24 mouse cellular contexts compared by ENCODE assay signal in the genomic region with DNA sequence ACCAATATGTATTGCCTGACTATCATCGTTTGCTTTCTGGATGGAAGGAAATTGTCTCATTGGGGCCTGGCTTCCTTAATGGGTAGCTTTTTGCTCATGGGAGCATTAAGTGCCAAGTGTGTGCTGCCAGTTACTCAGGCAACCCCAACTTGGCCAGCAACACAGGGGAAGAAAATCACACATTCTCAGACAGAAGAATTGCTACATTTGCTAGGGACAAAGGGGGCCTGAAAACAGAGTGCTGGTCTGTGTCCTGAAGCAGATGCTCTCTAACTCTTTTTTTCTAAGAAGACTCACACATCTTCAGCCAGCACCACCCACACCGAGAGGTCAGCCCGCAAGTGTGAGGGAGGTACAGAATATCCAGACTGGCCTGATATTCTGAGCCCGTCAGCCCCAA. TPM values are rescaled to one million over a fixed set of nuclear protein-coding genes. Genes with fewer than 3 reads are reported as not detected.
DNase-seq lines count a peak whose midpoint lies in the region; ATAC-seq lines count a peak whose summit lies in the region.
"Had no signal": no experiment of that assay in that cellular context is flagged by ENCODE, and none has a peak within 500 bp of the region (broad histone marks: within the 10 kb centered on the region; RNA-seq: fewer than 3 reads in every experiment).

No protein-coding gene starts in this region.

- no peaks in the 10 kb centered on the region; the same call in 1 of the 2 replicates for H3K4me1 ChIP-seq in intestine, embryonic 14.5 days (replicated peaks; ENCODE audit: control insufficient read depth, insufficient read depth, low read length)
- H3K4me1 ChIP-seq in intestine, embryonic 15.5 days (replicated peaks) = no peaks in the 10 kb centered on the region
- H3K4me1 ChIP-seq in forebrain, embryonic 12.5 days = peaks cover 18% of the 10 kb centered on the region
- H3K4me1 ChIP-seq in hindbrain, embryonic 15.5 days (replicated peaks) = peaks cover 24% of the 10 kb centered on the region
- peaks cover 28% of the 10 kb centered on the region for H3K4me1 ChIP-seq in neural tube, embryonic 13.5 days (replicated peaks)

- no peak overlapping the region for H3K9ac ChIP-seq in intestine, embryonic 14.5 days (ENCODE audit: low read length)
- H3K9ac ChIP-seq in intestine, embryonic 15.5 days = no peak overlapping the region
- no peak overlapping the region for H3K9ac ChIP-seq in forebrain, embryonic 12.5 days
- no peak overlapping the region for H3K9ac ChIP-seq in hindbrain, embryonic 15.5 days
- H3K9ac ChIP-seq in neural tube, embryonic 13.5 days = no peak overlapping the region
- H3K9ac ChIP-seq: heart, embryonic 12.5 days; limb, embryonic 15.5 days had no signal

- DNase-seq in intestine, embryonic 14.5 days (ENCODE audit: low spot score) = no peak
- no peak for DNase-seq in right cerebral cortex, postnatal 25 days
- no peak for DNase-seq in kidney, postnatal 36 days
- DNase-seq: adrenal gland, postnatal 25 days; cerebellum, postnatal 14 days; heart, postnatal 36 days; kidney, adult 8-10 months; kidney, postnatal 4 days; right cerebral cortex, postnatal 14 days; thymus, postnatal 25 days had no signal

- 77% methylated on average over 4 of the region's 4 CpGs for WGBS in intestine, embryonic 14.5 days
- 83% methylated on average over 4 of the region's 4 CpGs for WGBS in intestine, embryonic 15.5 days
- WGBS in forebrain, embryonic 12.5 days = 76% methylated on average over 4 of the region's 4 CpGs
- 52% methylated on average over 4 of the region's 4 CpGs for WGBS in hindbrain, embryonic 15.5 days
- WGBS in neural tube, embryonic 13.5 days = 62% methylated on average over 4 of the region's 4 CpGs

- no peaks in the 10 kb centered on the region for H3K36me3 ChIP-seq in intestine, embryonic 14.5 days (ENCODE audit: control insufficient read depth, insufficient read depth, low read length)
- H3K36me3 ChIP-seq in intestine, embryonic 15.5 days = no peaks in the 10 kb centered on the region
- no peaks in the 10 kb centered on the region for H3K36me3 ChIP-seq in forebrain, embryonic 12.5 days (replicated peaks)
- H3K36me3 ChIP-seq in hindbrain, embryonic 15.5 days = no peaks in the 10 kb centered on the region
- H3K36me3 ChIP-seq in neural tube, embryonic 13.5 days = no peaks in the 10 kb centered on the region
- H3K36me3 ChIP-seq: heart, embryonic 12.5 days; limb, embryonic 15.5 days had no signal

- no peak overlapping the region for H3K4me2 ChIP-seq in intestine, embryonic 14.5 days (ENCODE audit: low read length)
- no peak overlapping the region for H3K4me2 ChIP-seq in intestine, embryonic 15.5 days (replicated peaks)
- H3K4me2 ChIP-seq in forebrain, embryonic 12.5 days = no peak overlapping the region
- H3K4me2 ChIP-seq in hindbrain, embryonic 15.5 days = no peak overlapping the region
- no peak overlapping the region for H3K4me2 ChIP-seq in neural tube, embryonic 13.5 days
- H3K4me2 ChIP-seq: heart, embryonic 12.5 days; limb, embryonic 15.5 days had no signal

- H3K9me3 ChIP-seq in intestine, embryonic 14.5 days (ENCODE audit: control insufficient read depth, low read length) = no peaks in the 10 kb centered on the region
- no peaks in the 10 kb centered on the region for H3K9me3 ChIP-seq in intestine, embryonic 15.5 days
- H3K9me3 ChIP-seq in forebrain, embryonic 12.5 days = no peaks in the 10 kb centered on the region
- no peaks in the 10 kb centered on the region for H3K9me3 ChIP-seq in hindbrain, embryonic 15.5 days
- H3K9me3 ChIP-seq in neural tube, embryonic 13.5 days = no peaks in the 10 kb centered on the region
- H3K9me3 ChIP-seq: heart, embryonic 12.5 days; limb, embryonic 15.5 days had no signal

- H3K27ac ChIP-seq in intestine, embryonic 14.5 days (ENCODE audit: low read depth) = peak overlapping the region; percentile 22; the same call in 1 of the 2 replicates
- H3K27ac ChIP-seq in intestine, embryonic 15.5 days = no peak overlapping the region
- H3K27ac ChIP-seq in forebrain, embryonic 12.5 days = peak overlapping the region; percentile 42; the same call in 1 of the 2 replicates
- peak overlapping the region; percentile 71 for H3K27ac ChIP-seq in hindbrain, embryonic 15.5 days (replicated peaks)
- peak overlapping the region; percentile 71 for H3K27ac ChIP-seq in neural tube, embryonic 13.5 days (replicated peaks)
- H3K27ac ChIP-seq: limb, embryonic 15.5 days had no signal

- no peaks in the 10 kb centered on the region for H3K27me3 ChIP-seq in intestine, embryonic 14.5 days (replicated peaks; ENCODE audit: control insufficient read depth, insufficient read depth, low read length)
- H3K27me3 ChIP-seq in intestine, embryonic 15.5 days (replicated peaks) = no peaks in the 10 kb centered on the region
- H3K27me3 ChIP-seq in forebrain, embryonic 12.5 days = 0 out of 2 replicates have a peak, but pooled peaks cover 4% of the 10 kb centered on the region
- H3K27me3 ChIP-seq in hindbrain, embryonic 15.5 days = no peaks in the 10 kb centered on the region
- no peaks in the 10 kb centered on the region for H3K27me3 ChIP-seq in neural tube, embryonic 13.5 days
- H3K27me3 ChIP-seq: heart, embryonic 12.5 days; limb, embryonic 15.5 days had no signal

- ATAC-seq in intestine, embryonic 14.5 days (replicated peaks; ENCODE audit: low FRiP score, low TSS enrichment, low read depth) = no peak
- ATAC-seq in intestine, embryonic 15.5 days = no peak
- no peak for ATAC-seq in forebrain, embryonic 12.5 days (ENCODE audit: low FRiP score)
- peak; percentile 61; the same call in 1 of the 2 replicates for ATAC-seq in hindbrain, embryonic 15.5 days (ENCODE audit: low FRiP score, low read depth)
- peak; percentile 74 for ATAC-seq in neural tube, embryonic 13.5 days (ENCODE audit: low read depth)
- no peak for ATAC-seq in erythroblast, adult 5-6 weeks (replicated peaks; ENCODE audit: low FRiP score, poor library complexity, severe bottlenecking)

- no peak overlapping the region for H3K4me3 ChIP-seq in intestine, embryonic 14.5 days (ENCODE audit: low read depth, low read length)
- no peak overlapping the region for H3K4me3 ChIP-seq in intestine, embryonic 15.5 days (replicated peaks)
- no peak overlapping the region for H3K4me3 ChIP-seq in forebrain, embryonic 12.5 days (replicated peaks)
- H3K4me3 ChIP-seq in hindbrain, embryonic 15.5 days = no peak overlapping the region
- H3K4me3 ChIP-seq in neural tube, embryonic 13.5 days = no peak overlapping the region
- H3K4me3 ChIP-seq: heart, embryonic 12.5 days; limb, embryonic 15.5 days had no signal

RNA-seq across cellular contexts. Expression of a gene that starts 24.3 kb away (rescaled TPM):
- 1.1 and 1.2 TPM in 2 replicates for polyA plus RNA-seq in intestine, embryonic 14.5 days (2014; fragmentation: Nextera tagmentation; extraction: Ambion mirVana)
- 2.7 and 3.0 TPM in 2 replicates for polyA plus RNA-seq in intestine, embryonic 15.5 days (2015; fragmentation: Nextera tagmentation; extraction: Ambion mirVana)
- 0.46 and 0.81 TPM in 2 replicates for polyA plus RNA-seq in forebrain, embryonic 12.5 days (2016; fragmentation: Nextera tagmentation; extraction: Ambion mirVana)
- 0.34 and 0.67 TPM in 2 replicates for polyA plus RNA-seq in hindbrain, embryonic 15.5 days (2015; fragmentation: Nextera tagmentation; extraction: Ambion mirVana)
- 0.87 and 0.98 TPM in 2 replicates for polyA plus RNA-seq in neural tube, embryonic 13.5 days (2015; fragmentation: Nextera tagmentation; extraction: Ambion mirVana)
- not detected in 2 replicates for total RNA-seq in erythroblast, adult 5-6 weeks (2015; ENCODE audit: low replicate concordance)
- total RNA-seq in erythroblast, adult 5-6 weeks (2017; ENCODE audit: low replicate concordance) = not detected in 2 replicates

RNA-seq across cellular contexts. Expression of a gene that starts 44.2 kb away (rescaled TPM):
- polyA plus RNA-seq in intestine, embryonic 14.5 days (2014; fragmentation: Nextera tagmentation; extraction: Ambion mirVana) = 0.67 and 0.68 TPM in 2 replicates
- polyA plus RNA-seq in intestine, embryonic 15.5 days (2015; fragmentation: Nextera tagmentation; extraction: Ambion mirVana) = 1.2 and 1.9 TPM in 2 replicates
- not detected in 2 replicates for polyA plus RNA-seq in forebrain, embryonic 12.5 days (2016; fragmentation: Nextera tagmentation; extraction: Ambion mirVana)
- polyA plus RNA-seq in hindbrain, embryonic 15.5 days (2015; fragmentation: Nextera tagmentation; extraction: Ambion mirVana) = not detected in 2 replicates
- polyA plus RNA-seq in neural tube, embryonic 13.5 days (2015; fragmentation: Nextera tagmentation; extraction: Ambion mirVana) = not detected in 2 replicates
- not detected in 2 replicates for total RNA-seq in erythroblast, adult 5-6 weeks (2015; ENCODE audit: low replicate concordance)
- total RNA-seq in erythroblast, adult 5-6 weeks (2017; ENCODE audit: low replicate concordance) = not detected in 2 replicates
- total RNA-seq: adrenal gland, postnatal 25 days; gastrocnemius, postnatal 4 days; heart, postnatal 36 days; layer of hippocampus, postnatal 14 days; left cerebral cortex, postnatal 14 days; megakaryocyte-erythroid progenitor cell, adult 5-6 weeks had no signal
- polyA plus RNA-seq: C2C12; heart, embryonic 12.5 days; liver, embryonic 16.5 days; testis, adult 2 months had no signal

RNA-seq across cellular contexts. Expression of a gene that starts 51.7 kb away (rescaled TPM):
- 25.3 and 28.2 TPM in 2 replicates for polyA plus RNA-seq in intestine, embryonic 14.5 days (2014; fragmentation: Nextera tagmentation; extraction: Ambion mirVana)
- polyA plus RNA-seq in intestine, embryonic 15.5 days (2015; fragmentation: Nextera tagmentation; extraction: Ambion mirVana) = 20.8 and 24.2 TPM in 2 replicates
- polyA plus RNA-seq in forebrain, embryonic 12.5 days (2016; fragmentation: Nextera tagmentation; extraction: Ambion mirVana) = 27.0 and 31.9 TPM in 2 replicates
- 32.6 and 33.7 TPM in 2 replicates for polyA plus RNA-seq in hindbrain, embryonic 15.5 days (2015; fragmentation: Nextera tagmentation; extraction: Ambion mirVana)
- polyA plus RNA-seq in neural tube, embryonic 13.5 days (2015; fragmentation: Nextera tagmentation; extraction: Ambion mirVana) = 38.0 and 41.3 TPM in 2 replicates
- total RNA-seq in erythroblast, adult 5-6 weeks (2015; ENCODE audit: low replicate concordance) = 9.6 and 13.2 TPM in 2 replicates
- 8.3 and 8.5 TPM in 2 replicates for total RNA-seq in erythroblast, adult 5-6 weeks (2017; ENCODE audit: low replicate concordance)

RNA-seq across cellular contexts. Expression of a gene that starts 51.8 kb away (rescaled TPM):
- polyA plus RNA-seq in intestine, embryonic 14.5 days (2014; fragmentation: Nextera tagmentation; extraction: Ambion mirVana) = 18.1 and 20.4 TPM in 2 replicates
- polyA plus RNA-seq in intestine, embryonic 15.5 days (2015; fragmentation: Nextera tagmentation; extraction: Ambion mirVana) = 19.5 and 20.7 TPM in 2 replicates
- 15.8 and 16.4 TPM in 2 replicates for polyA plus RNA-seq in forebrain, embryonic 12.5 days (2016; fragmentation: Nextera tagmentation; extraction: Ambion mirVana)
- polyA plus RNA-seq in hindbrain, embryonic 15.5 days (2015; fragmentation: Nextera tagmentation; extraction: Ambion mirVana) = 12.7 and 14.6 TPM in 2 replicates
- 14.2 and 15.4 TPM in 2 replicates for polyA plus RNA-seq in neural tube, embryonic 13.5 days (2015; fragmentation: Nextera tagmentation; extraction: Ambion mirVana)
- total RNA-seq in erythroblast, adult 5-6 weeks (2015; ENCODE audit: low replicate concordance) = 2.7 and 2.9 TPM in 2 replicates
- total RNA-seq in erythroblast, adult 5-6 weeks (2017; ENCODE audit: low replicate concordance) = 4.0 and 4.9 TPM in 2 replicates

Comparison
In these comparisons a context has a peak if more than half of its experiments do, and no peak if none do; other contexts are left out.
1. ATAC-seq: peak in hindbrain, embryonic 15.5 days (single experiment) and neural tube, embryonic 13.5 days (single experiment); none in intestine, embryonic 14.5 days (single experiment), intestine, embryonic 15.5 days (single experiment), forebrain, embryonic 12.5 days (single experiment) and erythroblast, adult 5-6 weeks (single experiment).